Mouse (Mus musculus) adrenal gland, postnatal 36 days (tissue): ENCODE results near the gene Eif2ak4. TPM values are rescaled to one million over a fixed set of nuclear protein-coding genes. Genes with fewer than 3 reads are reported as not detected.

Experiments
- DNase-seq, 2 experiments: peaks; one replicate each; pipeline ENCODE4 v3.0.0; 2021; ENCODE audit warnings: mixed read lengths in 1 of 2
- long read RNA-seq, 2 experiments: library from polyadenylated mRNA; stranded (forward); transcript quantifications; one replicate each; pipeline ENCODE4 v2.0.0; 2021; ENCODE audit warnings: borderline sequencing depth in 2 of 2
- total RNA-seq, 2 experiments: library from RNA; stranded (reverse); gene quantifications; 2 replicates each; pipeline ENCODE4 v1.2.3; 2021

Eif2ak4 gene
- total RNA-seq = 10 to 100 TPM; 17.7 to 18.0 TPM
- long read RNA-seq, experiment 1, partial matches to known transcripts = 9 of 11 reads
- long read RNA-seq, experiment 1, other reads (novel, unspliced or antisense) = 2 of 11 reads
- long read RNA-seq, experiment 2, full-length matches to known transcripts = 1 of 3 reads
- long read RNA-seq, experiment 2, partial matches to known transcripts = 2 of 3 reads
- long read RNA-seq, experiment 2, other reads (novel, unspliced or antisense) = 0 of 3 reads

- DNase-seq = peak; percentile 99 to 100
Observed at GRCm38 (mm10) chr2:118388341-118389335, at the start of gene Eif2ak4. Eif2ak4 (plus strand) TSS chr2:118388618.

DNA sequence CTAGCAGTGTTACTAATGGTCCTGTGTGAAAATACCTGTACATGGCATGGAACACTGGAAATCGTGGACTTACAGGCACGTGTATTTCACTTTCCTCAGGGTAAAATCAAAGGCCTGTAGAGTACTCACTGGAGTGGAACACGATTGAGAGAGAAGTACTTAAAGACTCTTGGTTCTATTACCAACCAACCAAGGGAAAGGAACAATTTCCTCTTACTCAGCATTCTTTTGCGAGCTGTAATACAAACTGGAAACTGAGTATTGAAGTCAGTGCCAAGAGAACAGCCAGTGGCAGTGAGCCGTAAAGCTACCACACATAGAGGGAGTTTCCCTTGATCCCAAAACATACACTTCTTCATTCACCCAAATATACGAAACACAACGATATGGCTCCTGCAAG lies 47.1 kb upstream of the Eif2ak4 start:
- DNase-seq = no peak

- no peak for DNase-seq
Observed at GRCm38 (mm10) chr2:118343897-118344296, 44.5 kb upstream of the Eif2ak4 start.

GRCm38 (mm10) chr2:118345535-118345934 lies 42.9 kb upstream of the Eif2ak4 start:
- no peak for DNase-seq

- no peak for DNase-seq
Observed at GRCm38 (mm10) chr2:118353498-118353897, 34.9 kb upstream of the Eif2ak4 start.

- DNase-seq = no peak
Observed at GRCm38 (mm10) chr2:118353916-118354403, 34.5 kb upstream of the Eif2ak4 start.

DNA sequence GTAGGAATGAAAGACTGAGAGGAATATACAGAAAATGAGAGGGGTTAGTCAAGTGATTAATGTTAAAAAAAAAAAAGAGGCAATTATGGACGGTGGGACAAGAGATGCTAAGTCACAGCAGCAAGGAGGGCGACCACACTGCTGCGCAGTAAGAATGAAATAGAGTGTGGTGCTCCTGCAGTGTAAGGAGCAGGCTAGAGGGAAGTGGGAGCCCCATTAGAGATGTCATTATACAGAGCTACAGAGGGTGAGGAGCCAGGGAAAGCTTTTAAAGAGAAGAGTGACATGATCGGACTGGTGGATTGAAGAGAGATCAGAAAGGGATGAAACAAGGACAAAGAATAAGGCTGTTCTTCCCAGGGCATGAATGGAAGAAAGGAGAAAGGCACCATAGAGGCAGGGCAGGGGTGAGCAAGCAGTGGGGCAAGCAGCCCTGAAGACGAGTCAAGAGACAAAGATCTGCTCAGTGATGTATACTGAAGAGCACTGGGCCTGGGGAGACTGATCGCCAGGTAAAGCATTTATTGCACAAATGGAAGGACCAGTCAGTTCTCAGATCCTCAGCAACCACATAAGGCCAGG lies 33.2 kb upstream of the Eif2ak4 start:
- DNase-seq = no peak

GRCm38 (mm10) chr2:118371841-118372240 lies 16.6 kb upstream of the Eif2ak4 start:
- no peak for DNase-seq

- DNase-seq = no peak
Observed at GRCm38 (mm10) chr2:118372561-118372900, 15.9 kb upstream of the Eif2ak4 start.

DNA sequence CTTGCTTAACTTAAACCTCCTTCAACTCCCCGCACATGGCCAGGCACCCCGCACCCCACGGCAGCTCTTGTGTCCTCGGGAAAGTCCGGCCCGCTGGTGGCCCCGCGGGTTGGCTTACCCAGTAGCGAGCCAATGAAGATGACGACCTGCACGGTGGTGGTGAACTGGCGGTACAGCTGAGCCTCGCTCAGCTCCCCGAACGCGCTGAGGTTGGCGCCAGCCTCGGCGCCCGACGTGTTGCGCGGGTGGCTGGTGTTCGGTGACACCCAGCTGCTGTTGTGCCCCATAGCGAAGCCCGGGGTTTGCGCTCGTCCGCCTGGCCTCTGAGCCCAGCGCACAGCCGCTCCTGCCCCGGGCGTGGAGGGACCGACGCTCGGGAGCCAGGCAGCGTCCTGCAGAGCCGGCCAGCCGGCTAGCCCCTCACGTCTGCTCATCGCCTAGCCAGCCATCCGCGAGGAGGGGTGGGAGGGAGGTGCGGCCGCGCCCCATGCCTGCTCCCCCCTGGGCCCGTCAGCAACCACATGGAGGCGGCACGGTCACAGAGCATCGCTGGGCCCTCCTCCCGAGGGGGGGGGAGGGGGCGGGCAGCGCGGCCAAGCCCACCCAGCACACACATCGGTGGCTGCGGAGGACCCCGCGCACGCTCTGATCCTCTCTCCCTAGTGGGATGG lies 15.4 kb upstream of the Eif2ak4 start, which contains the start of gene Gpr176:
Gene Gpr176, minus strand, starts transcription at position 519 of the 671 bp plus-strand sequence.
- DNase-seq = peak; percentile 42 to 44

DNA sequence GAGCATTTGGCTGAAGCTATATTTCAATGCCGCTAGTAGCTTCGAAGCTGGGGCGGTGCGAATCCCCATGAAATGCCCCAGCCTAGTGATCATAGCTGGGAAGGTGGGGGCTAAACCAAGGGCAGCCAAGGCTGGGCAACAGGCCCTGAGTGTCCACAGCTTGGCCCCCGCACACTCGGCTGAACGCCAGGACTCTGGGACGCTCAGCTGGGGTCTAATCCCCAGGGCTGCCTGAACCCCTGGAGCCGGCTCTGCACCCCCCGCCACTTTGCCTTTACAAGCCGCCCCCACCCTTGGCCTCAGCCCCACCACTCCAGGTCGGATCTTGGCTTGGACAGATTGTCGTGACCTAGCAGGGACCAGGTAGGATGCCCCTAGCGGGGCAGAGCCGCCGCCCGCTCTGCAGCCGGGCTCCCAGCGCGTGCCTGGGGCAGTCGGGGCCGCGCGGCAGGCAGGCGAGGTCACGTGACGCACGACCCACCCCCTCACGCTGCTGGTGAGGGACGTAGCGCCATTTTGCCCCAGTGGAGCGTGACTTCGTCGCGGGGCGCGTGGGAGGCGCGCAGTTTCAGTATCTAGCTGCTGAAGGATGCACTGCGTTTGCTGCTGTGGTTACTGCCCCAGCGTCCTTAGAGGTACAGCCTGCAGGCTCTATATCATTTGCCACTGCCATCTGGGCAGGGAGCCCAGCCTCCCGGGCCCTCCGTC lies 14.7 kb upstream of the Eif2ak4 start:
- peak; percentile 80 to 84 for DNase-seq

- DNase-seq = no peak
Observed at GRCm38 (mm10) chr2:118375522-118375921, 12.9 kb upstream of the Eif2ak4 start.

DNA sequence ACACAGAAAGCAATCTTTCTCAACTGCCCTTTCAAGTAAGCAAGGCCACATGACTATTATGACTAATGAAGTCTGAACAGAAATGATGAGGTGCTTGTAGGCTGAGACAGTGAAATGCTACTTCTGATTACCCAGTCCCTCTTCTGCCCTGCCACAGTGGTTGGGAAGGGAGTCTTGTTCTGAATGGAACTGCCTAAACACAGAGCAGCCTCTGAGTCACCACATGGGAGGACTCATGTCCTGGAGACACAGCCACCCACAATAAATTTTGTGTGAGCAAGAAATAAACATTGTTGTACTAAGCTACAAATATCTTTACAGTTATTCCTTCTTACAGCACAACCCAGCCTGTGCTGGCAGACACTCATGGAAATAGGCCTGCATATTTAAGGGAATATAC lies 12.5 kb upstream of the Eif2ak4 start:
- peak in 1 of 2 experiments; percentile 27 for DNase-seq

DNA sequence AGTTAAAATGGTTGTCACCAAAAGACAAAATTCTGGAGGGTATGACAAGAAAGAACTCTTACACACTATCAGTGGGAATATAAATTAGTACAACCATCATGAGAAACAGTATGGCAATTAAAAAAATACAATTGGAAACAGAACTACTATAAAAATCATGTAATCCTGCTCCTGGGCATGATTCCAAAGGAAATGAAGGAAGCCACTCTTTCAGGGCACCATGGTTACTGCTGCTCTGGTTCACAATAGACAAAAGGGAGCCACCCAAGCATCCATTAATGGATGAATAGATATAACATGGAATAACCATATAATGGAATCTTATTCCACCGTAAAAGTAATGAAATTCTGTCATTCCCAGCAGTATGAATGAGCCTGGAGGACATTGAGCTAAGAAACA lies 8.7 kb upstream of the Eif2ak4 start:
- no peak for DNase-seq

GRCm38 (mm10) chr2:118383387-118383786 lies 5.0 kb upstream of the Eif2ak4 start:
- no peak for DNase-seq

GRCm38 (mm10) chr2:118389569-118389968 lies 1.2 kb downstream of the Eif2ak4 start:
- no peak for DNase-seq

DNA sequence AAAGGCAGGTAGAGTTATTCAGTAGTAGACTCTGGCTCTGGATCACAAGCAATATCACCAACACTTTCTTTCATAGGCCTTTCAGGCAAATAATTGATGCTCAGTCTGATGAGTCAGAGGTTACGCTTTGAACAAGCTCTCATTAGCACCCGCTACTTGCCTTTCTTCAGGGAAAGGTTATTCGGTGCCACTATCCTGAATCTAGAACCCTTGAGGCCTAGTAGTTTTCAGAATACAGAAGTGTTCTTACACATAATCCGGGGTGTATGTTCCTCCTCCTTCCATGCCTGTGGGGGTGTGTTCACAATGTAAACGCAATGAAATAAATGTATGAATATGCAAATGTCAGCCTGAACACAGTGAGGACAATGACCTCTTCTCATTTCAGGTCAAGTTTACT lies 1.7 kb downstream of the Eif2ak4 start:
- no peak for DNase-seq

DNA sequence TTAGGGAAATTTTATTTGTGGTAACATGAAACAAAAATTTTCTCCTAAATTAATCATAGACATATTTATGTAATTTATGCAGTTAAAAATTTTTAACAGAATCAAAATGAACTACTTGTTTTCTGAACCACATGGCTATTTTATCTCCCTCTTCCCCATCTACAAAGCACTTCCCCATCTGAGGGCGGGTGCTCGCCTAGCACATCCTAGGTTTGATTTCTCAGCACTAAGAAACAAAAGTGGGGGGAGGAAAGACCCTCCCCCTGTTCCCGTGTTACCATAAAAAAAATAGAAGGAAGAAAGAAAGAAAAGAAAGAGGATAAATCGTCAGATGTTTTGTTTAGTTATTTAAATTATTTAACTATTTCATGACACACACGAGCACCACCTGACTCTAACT lies 2.8 kb downstream of the Eif2ak4 start:
- DNase-seq = no peak

DNA sequence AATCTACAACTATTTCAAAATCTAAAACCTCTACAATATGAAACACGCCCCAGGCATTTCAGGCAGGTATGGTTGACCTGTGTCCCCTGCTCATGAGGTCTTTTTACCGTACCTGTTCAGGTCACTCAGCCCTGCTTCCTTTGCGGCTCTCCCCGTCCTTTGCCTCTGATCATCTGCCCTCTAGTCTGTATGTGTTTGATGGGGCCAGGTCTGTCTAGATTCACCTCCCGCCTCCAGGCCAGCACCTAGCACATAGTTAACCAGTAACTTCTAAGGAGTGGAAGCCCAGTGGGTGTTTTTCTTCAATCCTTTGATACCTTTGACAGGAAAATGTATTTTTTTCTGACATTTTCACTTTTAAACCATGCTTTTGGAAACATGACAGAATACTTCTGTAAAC lies 11.3 kb downstream of the Eif2ak4 start:
- no peak for DNase-seq

DNA sequence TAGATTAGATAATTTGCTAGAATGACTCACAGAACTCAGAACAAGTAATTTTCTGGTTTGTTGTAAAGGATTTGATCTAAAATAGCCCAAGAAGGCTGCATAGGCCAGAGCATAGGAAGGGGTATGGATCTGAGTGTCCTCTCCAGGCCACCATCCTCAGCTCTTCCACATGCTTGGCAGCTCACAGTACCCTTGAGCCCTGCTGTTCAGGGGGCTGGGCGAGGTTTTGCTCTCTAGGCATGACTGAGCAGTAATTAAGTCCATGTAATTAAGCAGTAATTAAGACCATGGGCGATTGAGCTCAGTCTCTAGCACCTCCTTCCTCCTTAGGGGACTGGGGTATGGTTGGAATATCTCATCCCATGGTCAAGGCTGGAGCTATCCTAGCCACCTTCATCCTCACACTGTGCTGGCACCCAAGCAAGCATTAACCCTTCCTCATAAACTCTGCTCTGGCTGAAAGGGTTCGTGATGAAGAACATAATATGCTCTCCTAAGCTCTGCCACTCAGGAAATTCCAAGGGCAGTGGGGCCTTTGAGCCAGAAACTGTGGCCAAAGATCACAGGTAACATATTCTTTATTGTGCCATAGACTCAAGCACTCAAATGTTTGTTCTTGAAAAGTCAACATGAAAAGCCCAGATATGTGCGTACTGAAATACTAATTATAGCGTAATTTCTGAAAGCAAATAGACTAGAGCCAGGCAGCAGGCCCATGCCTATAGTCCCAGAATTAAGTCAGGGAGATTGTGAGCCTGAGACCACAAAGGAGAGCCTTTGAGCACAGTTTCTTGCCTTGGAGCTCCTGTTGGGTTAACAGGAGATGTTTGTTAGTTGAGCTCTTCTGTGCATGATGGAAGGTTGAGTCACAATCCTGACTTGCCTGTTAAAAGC lies 13.7 kb downstream of the Eif2ak4 start:
- no peak for DNase-seq
